Mouse (Mus musculus): ENCODE measurements around the gene Gm266.

- TF ChIP-seq POLR2A (IDR thresholded peaks at IDR 0.05; ENCODE audit: extremely low read depth, insufficient read depth, low read length) (no peak), CTCF (IDR thresholded peaks at IDR 0.05; ENCODE audit: extremely low read depth, insufficient read depth, low read length) (no peak)
These were observed 17.5 kb upstream of the Gm266 start for GRCm38 (mm10) chr12:111503063-111503567.

Data from cortical plate, adult 2 months (tissue).